Mouse (Mus musculus): ENCODE results near the gene Dnah8. TPM values are rescaled to one million over a fixed set of nuclear protein-coding genes. Genes with fewer than 3 reads are reported as not detected.
"Not testable (repeated sequence)": the region's sequence is repeated elsewhere in the genome, so short reads cannot be mapped to it uniquely, and the experiment has no call there.

Gene Dnah8
- 4.2 and 5.2 TPM in 2 replicates for total RNA-seq (2014; rRNA removed)
- polyA plus RNA-seq (2015; fragmentation: Nextera tagmentation; extraction: Ambion mirVana): 2.4 and 3.1 TPM in 2 replicates

DNA sequence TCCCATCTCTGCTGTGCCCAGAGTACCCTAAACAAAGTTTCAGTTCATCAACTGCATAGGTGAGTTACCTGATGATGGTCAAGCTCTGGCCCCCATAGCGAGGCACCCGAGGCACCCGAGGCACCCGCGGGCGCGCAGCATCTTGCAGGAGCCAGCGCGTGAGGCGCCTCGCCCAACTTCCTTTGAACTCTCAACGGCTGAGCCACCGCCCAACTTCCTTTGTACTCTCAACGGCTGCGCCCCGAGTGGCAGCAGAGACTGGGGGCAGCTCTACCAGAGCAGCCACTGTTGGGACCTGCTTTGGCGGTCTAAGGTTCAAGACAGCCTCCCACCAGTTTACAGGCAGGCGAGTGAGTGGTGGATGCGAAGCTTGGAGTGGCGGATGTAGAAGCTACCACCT lies at the start of gene Dnah8:
Gene Dnah8 (plus strand): TSS at position 223 of the 400 bp plus-strand sequence.
- not testable (repeated sequence) for H3K4me3 ChIP-seq (ENCODE audit: low read depth, low read length); H3K36me3 ChIP-seq (ENCODE audit: insufficient read depth, low read length); ATAC-seq (ENCODE audit: low FRiP score); H3K4me1 ChIP-seq (ENCODE audit: insufficient read depth, low read length); H3K9me3 ChIP-seq (ENCODE audit: low read length); H3K4me2 ChIP-seq (ENCODE audit: low read depth, low read length, poor library complexity, severe bottlenecking); H3K27me3 ChIP-seq (ENCODE audit: insufficient read depth, low read length); H3K9ac ChIP-seq (replicated peaks; ENCODE audit: low read length, poor library complexity, severe bottlenecking); H3K27ac ChIP-seq (ENCODE audit: low read depth, low read length); DNase-seq (ENCODE audit: low spot score)
- WGBS: no CpG with 5 or more reads among the region's 20 CpGs

DNA sequence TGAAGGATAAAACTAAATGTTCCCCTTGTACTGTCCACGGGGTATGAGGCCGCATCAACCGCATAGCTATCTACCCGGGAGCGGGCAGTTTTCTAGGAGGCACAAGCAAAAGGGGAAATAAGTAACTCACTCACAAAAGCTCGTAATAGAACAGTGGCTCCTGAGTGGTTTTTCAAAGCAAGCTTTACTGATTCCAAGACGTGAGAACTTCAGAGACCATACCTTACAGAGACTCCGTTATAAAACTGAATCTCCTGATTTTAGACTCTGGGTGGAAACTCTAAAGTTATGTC lies 49.4 kb upstream of the Dnah8 start:
- H3K27me3 ChIP-seq (ENCODE audit: insufficient read depth, low read length): no peaks in the 10 kb centered on the region
- no peak for TF ChIP-seq CTCF (IDR thresholded peaks at IDR 0.05)
- H3K27ac ChIP-seq (ENCODE audit: low read depth, low read length): no peak overlapping the region
- no peak overlapping the region for H3K9ac ChIP-seq (replicated peaks; ENCODE audit: low read length, poor library complexity, severe bottlenecking)
- no peaks in the 10 kb centered on the region for H3K36me3 ChIP-seq (ENCODE audit: insufficient read depth, low read length)
- H3K4me3 ChIP-seq (ENCODE audit: low read depth, low read length): peak overlapping the region; percentile 72
- peaks cover 8% of the 10 kb centered on the region for H3K4me1 ChIP-seq (ENCODE audit: insufficient read depth, low read length)
- no peaks in the 10 kb centered on the region for H3K9me3 ChIP-seq (ENCODE audit: low read length)
- DNase-seq (ENCODE audit: low spot score) (no peak), ATAC-seq (ENCODE audit: low FRiP score) (no peak)
- peak overlapping the region; percentile 73 for H3K4me2 ChIP-seq (ENCODE audit: low read depth, low read length, poor library complexity, severe bottlenecking)
- WGBS: 78% methylated on average over 8 of the region's 8 CpGs

DNA sequence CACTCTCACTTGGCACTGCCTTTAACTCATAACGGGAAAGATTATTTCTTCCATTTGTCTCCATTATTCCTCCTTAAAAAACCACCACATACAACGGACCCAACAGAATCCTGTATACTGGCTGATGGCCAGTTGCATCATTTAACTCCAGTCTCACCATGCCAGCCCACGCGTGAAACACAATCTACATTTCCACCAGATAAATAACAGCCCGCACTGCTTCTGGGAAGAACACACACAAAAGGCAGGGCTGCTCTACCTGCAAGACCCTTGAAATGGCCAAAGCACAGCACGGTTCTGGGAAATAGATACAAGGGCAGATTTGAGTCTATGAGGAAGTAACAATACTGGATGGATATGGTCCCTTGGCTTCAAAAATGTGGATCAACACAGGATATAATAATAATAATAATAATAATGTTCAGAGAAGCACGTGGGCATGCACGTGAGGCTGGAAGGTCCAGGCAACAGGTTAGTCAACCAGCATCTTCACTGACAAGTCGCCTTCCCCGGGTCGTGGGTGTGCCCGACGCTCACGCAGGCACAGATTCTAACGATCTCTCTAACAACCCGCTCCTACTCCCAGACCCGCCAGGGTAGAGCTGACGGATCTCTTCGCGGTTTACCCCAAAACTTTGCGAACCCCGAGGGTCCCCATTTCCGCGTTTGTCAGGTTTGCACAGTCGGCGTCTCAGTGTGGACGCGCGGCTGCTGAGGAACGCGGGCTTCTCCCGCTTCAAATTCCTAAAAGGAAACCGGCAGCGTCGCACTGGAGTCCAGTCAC lies 48.8 kb upstream of the Dnah8 start:
- 5% methylated on average over 35 of the region's 35 CpGs for WGBS
- H3K27me3 ChIP-seq (ENCODE audit: insufficient read depth, low read length): no peaks in the 10 kb centered on the region
- ATAC-seq (ENCODE audit: low FRiP score): peak; percentile 42
- H3K9me3 ChIP-seq (ENCODE audit: low read length): no peaks in the 10 kb centered on the region
- DNase-seq (ENCODE audit: low spot score): no peak
- peaks cover 8% of the 10 kb centered on the region for H3K4me1 ChIP-seq (ENCODE audit: insufficient read depth, low read length)
- peak overlapping the region; percentile 73 for H3K4me2 ChIP-seq (ENCODE audit: low read depth, low read length, poor library complexity, severe bottlenecking)
- H3K36me3 ChIP-seq (ENCODE audit: insufficient read depth, low read length): no peaks in the 10 kb centered on the region
- H3K27ac ChIP-seq (ENCODE audit: low read depth, low read length): peak overlapping the region; percentile 92
- TF ChIP-seq CTCF (IDR thresholded peaks at IDR 0.05): no peak
- H3K4me3 ChIP-seq (ENCODE audit: low read depth, low read length): peak overlapping the region; percentile 72
- H3K9ac ChIP-seq (replicated peaks; ENCODE audit: low read length, poor library complexity, severe bottlenecking): peak overlapping the region; percentile 75

DNA sequence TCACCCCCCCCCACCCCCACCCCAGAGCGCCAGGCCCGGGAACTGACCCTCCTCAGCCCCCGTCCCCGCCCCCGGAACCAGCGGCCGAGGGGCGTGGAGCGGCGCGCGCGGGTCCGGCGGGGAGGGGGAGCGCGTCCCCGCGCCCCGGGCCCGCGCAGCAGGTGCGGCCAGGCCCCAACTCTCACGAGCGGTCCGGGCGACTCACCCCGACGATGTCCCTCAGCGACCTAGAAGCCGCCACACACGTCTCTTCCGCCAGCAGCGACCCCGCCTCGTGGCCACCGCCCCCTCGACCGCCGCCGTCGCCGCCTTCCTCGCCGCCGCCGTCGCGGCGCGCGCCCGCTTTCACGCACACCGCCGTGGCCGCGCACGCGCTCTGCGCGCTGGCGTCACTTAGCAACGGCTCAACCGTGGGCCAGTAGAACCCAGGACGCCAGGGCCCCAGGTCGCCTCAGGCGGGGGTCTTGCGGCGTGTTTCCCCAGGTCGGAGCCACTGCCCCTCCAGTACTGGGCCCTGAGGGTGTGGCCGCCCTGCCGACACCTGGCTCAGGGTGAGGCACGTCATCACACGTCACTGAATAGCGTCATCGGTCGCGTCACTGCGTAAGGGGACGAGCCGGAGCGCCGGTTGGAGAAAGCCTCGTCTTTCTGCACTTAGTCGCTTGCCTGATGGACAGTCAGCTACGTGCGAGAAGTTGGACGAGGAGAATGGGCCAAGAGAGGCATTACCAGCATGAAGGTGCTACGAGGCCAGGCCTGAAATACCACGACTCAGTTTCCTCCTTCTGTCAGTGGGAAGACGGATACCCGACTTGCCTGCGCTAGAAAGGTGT lies 48.0 kb upstream of the Dnah8 start, which contains the start of gene Btbd9:
Gene Btbd9 (minus strand): TSS at position 548 of the 833 bp plus-strand sequence.
- H3K4me3 ChIP-seq (ENCODE audit: low read depth, low read length): peak within 1 kb of the TSS; percentile 72
- ATAC-seq (ENCODE audit: low FRiP score): peak; percentile 91
- H3K27me3 ChIP-seq (ENCODE audit: insufficient read depth, low read length): no peaks in the 10 kb centered on the region
- under 1% methylated on average over 54 of the region's 94 CpGs for WGBS
- no peaks in the 10 kb centered on the region for H3K36me3 ChIP-seq (ENCODE audit: insufficient read depth, low read length)
- peak within 1 kb of the TSS; percentile 75 for H3K9ac ChIP-seq (replicated peaks; ENCODE audit: low read length, poor library complexity, severe bottlenecking)
- H3K4me2 ChIP-seq (ENCODE audit: low read depth, low read length, poor library complexity, severe bottlenecking): peak within 1 kb of the TSS; percentile 73
- peaks cover 8% of the 10 kb centered on the region for H3K4me1 ChIP-seq (ENCODE audit: insufficient read depth, low read length)
- H3K27ac ChIP-seq (ENCODE audit: low read depth, low read length): peak within 1 kb of the TSS; percentile 92
- no peaks in the 10 kb centered on the region for H3K9me3 ChIP-seq (ENCODE audit: low read length)
- DNase-seq (ENCODE audit: low spot score): peak; percentile 92
- no peak for TF ChIP-seq CTCF (IDR thresholded peaks at IDR 0.05)

DNA sequence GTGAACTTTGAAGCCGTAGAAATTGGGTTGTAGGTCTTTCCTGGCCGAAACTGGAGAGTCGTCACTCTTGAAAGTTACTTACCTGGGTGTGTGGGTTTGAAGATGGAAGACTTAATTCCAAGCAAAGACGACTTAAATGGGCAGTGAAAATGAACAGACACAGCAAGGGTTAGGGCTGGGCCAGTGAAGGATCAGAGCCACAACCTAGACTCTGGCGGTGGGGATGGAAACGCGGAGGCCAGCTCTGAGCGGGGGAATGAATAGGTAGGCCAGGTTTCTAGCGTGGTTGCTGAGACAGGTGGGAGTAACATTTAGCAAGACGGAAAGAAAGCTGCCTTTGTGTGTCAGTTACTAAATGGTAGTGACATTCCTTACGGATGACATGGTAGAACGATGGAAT lies 47.2 kb upstream of the Dnah8 start:
- H3K9me3 ChIP-seq (ENCODE audit: low read length): no peaks in the 10 kb centered on the region
- peaks cover 8% of the 10 kb centered on the region for H3K4me1 ChIP-seq (ENCODE audit: insufficient read depth, low read length)
- 64% methylated on average over 12 of the region's 12 CpGs for WGBS
- no peaks in the 10 kb centered on the region for H3K27me3 ChIP-seq (ENCODE audit: insufficient read depth, low read length)
- peak overlapping the region; percentile 92 for H3K27ac ChIP-seq (ENCODE audit: low read depth, low read length)
- ATAC-seq (ENCODE audit: low FRiP score) (no peak), DNase-seq (ENCODE audit: low spot score) (no peak)
- no peaks in the 10 kb centered on the region for H3K36me3 ChIP-seq (ENCODE audit: insufficient read depth, low read length)
- H3K9ac ChIP-seq (replicated peaks; ENCODE audit: low read length, poor library complexity, severe bottlenecking): peak overlapping the region; percentile 75; the same call in 1 of the 2 replicates
- H3K4me2 ChIP-seq (ENCODE audit: low read depth, low read length, poor library complexity, severe bottlenecking): peak overlapping the region; percentile 73
- H3K4me3 ChIP-seq (ENCODE audit: low read depth, low read length): peak overlapping the region; percentile 72
- TF ChIP-seq CTCF (IDR thresholded peaks at IDR 0.05): no peak

DNA sequence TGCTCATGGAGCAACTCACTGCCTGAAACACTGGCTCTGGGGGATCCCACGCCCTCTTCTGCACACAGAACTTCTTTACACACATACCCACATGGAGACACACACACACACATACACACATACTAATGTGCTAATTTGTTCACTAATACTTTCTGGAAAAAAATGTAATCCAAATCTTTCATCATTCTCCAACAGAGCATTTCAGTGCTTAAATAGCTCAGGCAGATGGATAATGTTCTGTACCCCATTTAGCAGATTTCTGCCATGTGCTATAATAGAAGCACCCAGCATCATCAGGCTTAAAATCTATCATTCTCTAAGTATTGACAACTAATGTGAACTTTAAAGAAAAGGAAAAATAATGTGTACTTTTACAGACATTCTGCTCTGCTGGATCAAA lies 43.4 kb upstream of the Dnah8 start:
- DNase-seq (ENCODE audit: low spot score) (no peak), ATAC-seq (ENCODE audit: low FRiP score) (no peak)
- no peaks in the 10 kb centered on the region for H3K36me3 ChIP-seq (ENCODE audit: insufficient read depth, low read length)
- 77% methylated on average over 1 of the region's 1 CpGs for WGBS
- no peak overlapping the region for H3K4me2 ChIP-seq (ENCODE audit: low read depth, low read length, poor library complexity, severe bottlenecking)
- no peak overlapping the region for H3K27ac ChIP-seq (ENCODE audit: low read depth, low read length)
- H3K4me3 ChIP-seq (ENCODE audit: low read depth, low read length): no peak overlapping the region
- peaks cover 5% of the 10 kb centered on the region; the same call in 1 of the 2 replicates for H3K4me1 ChIP-seq (ENCODE audit: insufficient read depth, low read length)
- no peaks in the 10 kb centered on the region for H3K9me3 ChIP-seq (ENCODE audit: low read length)
- TF ChIP-seq CTCF (IDR thresholded peaks at IDR 0.05): no peak
- H3K27me3 ChIP-seq (ENCODE audit: insufficient read depth, low read length): no peaks in the 10 kb centered on the region
- H3K9ac ChIP-seq (replicated peaks; ENCODE audit: low read length, poor library complexity, severe bottlenecking): no peak overlapping the region

Measured in midbrain, postnatal 0 days (tissue).